Mouse (Mus musculus): ENCODE results near the gene Hdgfl1.

GRCm38 (mm10) chr13:26752863-26753262, 17.1 kb downstream of the Hdgfl1 start:
- TF ChIP-seq POLR2A (IDR thresholded peaks at IDR 0.05; ENCODE audit: control insufficient read depth, extremely low read depth, insufficient read depth, low read length, poor library complexity) (no peak), CTCF (IDR thresholded peaks at IDR 0.05; ENCODE audit: borderline replicate concordance, control insufficient read depth, extremely low read depth, insufficient read depth, low read length, poor library complexity) (no peak)

Data from thymus, adult 2 months (tissue).